Mouse (Mus musculus) limb, embryonic 14.5 days (tissue): ENCODE measurements at regions not wholly inside any gene's neighbourhood (a gene's known extent, or its start where the extent isn't known, plus 50 kb on each side); places are given as distances from the start of the nearest gene placed in this dataset.

ENCODE experiments used
- ATAC-seq: fragments of 200-750 bp; cut with Nextera tagmentation; 2 replicates; pipeline ENCODE4 v1.8.0; 2017; ENCODE audit warnings: low read depth, moderate number of reproducible peaks, moderate TSS enrichment; ENCODE audit not compliant: low FRiP score
- DNase-seq: peaks from one replicate; pipeline ENCODE4 v3.0.0-alpha.2; 2015; ENCODE audit warnings: low spot score
- H3K27ac ChIP-seq: fragments of 300-500 bp; sonication (generic); replicated peaks from 2 replicates; pipeline ENCODE4 v1.5.1; 2014; ENCODE audit warnings: low read depth, mild to moderate bottlenecking, low read length, moderate library complexity, mixed read lengths
- H3K27me3 ChIP-seq: fragments of 300-500 bp; sonication (generic); 2 replicates; pipeline ENCODE4 v1.6.1; 2014; ENCODE audit warnings: low read length, mixed read lengths; ENCODE audit not compliant: control insufficient read depth, insufficient read depth
- H3K36me3 ChIP-seq: fragments of 300-500 bp; sonication (generic); 2 replicates; pipeline ENCODE4 v1.6.1; 2014; ENCODE audit warnings: mild to moderate bottlenecking, low read length, moderate library complexity, mixed read lengths; ENCODE audit not compliant: control insufficient read depth, insufficient read depth
- H3K4me1 ChIP-seq: fragments of 300-500 bp; sonication (generic); 2 replicates; pipeline ENCODE4 v1.6.1; 2014; ENCODE audit warnings: antibody characterized with exemption, low read length, mixed read lengths; ENCODE audit not compliant: control insufficient read depth, insufficient read depth
- H3K4me2 ChIP-seq: fragments of 300-500 bp; sonication (generic); replicated peaks from 2 replicates; pipeline ENCODE4 v1.6.1; 2014; ENCODE audit warnings: low read depth, mild to moderate bottlenecking, low read length, moderate library complexity; ENCODE audit not compliant: severe bottlenecking
- H3K4me3 ChIP-seq: fragments of 300-500 bp; sonication (generic); replicated peaks from 2 replicates; pipeline ENCODE4 v1.5.1; 2014; ENCODE audit warnings: low read length
- H3K9ac ChIP-seq: fragments of 300-500 bp; sonication (generic); 2 replicates; pipeline ENCODE4 v1.6.1; 2014; ENCODE audit warnings: mild to moderate bottlenecking, low read depth, low read length, moderate library complexity; ENCODE audit not compliant: severe bottlenecking
- H3K9me3 ChIP-seq: fragments of 300-500 bp; sonication (generic); 2 replicates; pipeline ENCODE4 v1.6.1; 2016; ENCODE audit warnings: low read length; ENCODE audit not compliant: control insufficient read depth
- POLR2A ChIP-seq: fragments of 200-500 bp; IDR thresholded peaks from 2 replicates; pipeline ENCODE4 v1.8.0; 2012; ENCODE audit warnings: inconsistent platforms, mild to moderate bottlenecking, moderate library complexity, borderline replicate concordance; ENCODE audit not compliant: insufficient read depth, insufficient read length; ENCODE audit errors: extremely low read depth
- WGBS: fragments of 180-500 bp; shearing (Covaris S2); extraction: QIAGEN DNeasy Blood & Tissue Kit; methylation state at CpG from one replicate; pipeline ENCODE4 v1.1.7; 2014; 5-methylcytosine and 5-hydroxymethylcytosine counted together

DNA sequence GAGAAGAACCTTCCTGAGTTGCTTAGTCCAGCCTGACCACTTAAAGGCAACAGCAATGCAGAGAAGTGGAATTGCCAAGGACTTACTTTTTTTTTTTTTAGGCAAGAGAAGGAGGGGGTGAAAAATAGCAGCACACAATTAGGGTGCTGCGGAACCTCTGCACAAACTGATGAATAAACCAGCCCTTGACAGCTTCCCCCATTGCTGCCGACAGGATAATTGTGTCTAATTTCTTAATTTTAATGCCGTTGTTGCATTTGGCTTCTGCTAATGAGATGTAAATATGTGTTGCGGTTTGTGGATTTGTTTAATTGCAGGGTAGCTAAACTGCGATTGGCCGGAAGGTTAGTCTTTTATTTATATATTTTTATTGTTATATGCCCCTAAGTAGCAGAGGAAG, 157.5 kb upstream of the B3gat1 start:
- H3K4me1 ChIP-seq = no peaks in the 10 kb centered on the region
- no peaks in the 10 kb centered on the region for H3K9me3 ChIP-seq
- no peaks in the 10 kb centered on the region for H3K27me3 ChIP-seq
- no peak overlapping the region for H3K27ac ChIP-seq
- no peak for TF ChIP-seq POLR2A
- no peak overlapping the region for H3K9ac ChIP-seq
- no peak for ATAC-seq
- no peak for DNase-seq
- H3K4me2 ChIP-seq = no peak overlapping the region
- WGBS = 91% methylated on average over 6 of the region's 6 CpGs
- H3K36me3 ChIP-seq = no peaks in the 10 kb centered on the region
- H3K4me3 ChIP-seq = no peak overlapping the region

- no peak overlapping the region for H3K4me2 ChIP-seq
- ATAC-seq (no peak), DNase-seq (no peak)
- no peaks in the 10 kb centered on the region for H3K9me3 ChIP-seq
- H3K4me1 ChIP-seq = no peaks in the 10 kb centered on the region
- no peak overlapping the region for H3K9ac ChIP-seq
- H3K4me3 ChIP-seq = no peak overlapping the region
- 95% methylated on average over 1 of the region's 1 CpGs for WGBS
- H3K27ac ChIP-seq = no peak overlapping the region
- no peaks in the 10 kb centered on the region for H3K27me3 ChIP-seq
- TF ChIP-seq POLR2A = no peak
- no peaks in the 10 kb centered on the region for H3K36me3 ChIP-seq
Observed at GRCm38 (mm10) chr9:26601979-26602378, 131.5 kb upstream of the B3gat1 start.

DNA sequence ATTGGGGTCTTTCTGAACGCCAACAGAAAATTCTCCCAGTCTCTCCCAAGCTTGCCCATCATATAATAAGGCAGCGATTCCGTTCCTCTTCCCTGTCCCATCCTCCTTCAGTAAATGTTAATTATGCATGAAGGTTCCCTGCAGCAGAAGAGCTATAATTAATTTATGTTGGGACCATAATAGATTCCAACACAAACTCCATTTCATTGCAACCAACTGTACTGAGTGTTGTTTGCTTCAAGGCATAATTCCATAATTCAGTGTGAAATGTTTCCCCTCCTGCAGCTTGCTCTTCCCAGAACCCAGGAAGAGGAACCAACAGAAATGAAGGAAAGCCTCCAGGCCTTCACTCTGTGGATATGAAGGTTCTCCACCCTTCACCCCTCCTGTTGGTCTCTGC, 129.0 kb upstream of the B3gat1 start:
- Histone ChIP-seq H3K4me2 (no peak overlapping the region), H3K9ac (no peak overlapping the region), H3K27me3 (no peaks in the 10 kb centered on the region), H3K4me3 (no peak overlapping the region), H3K27ac (no peak overlapping the region), H3K4me1 (no peaks in the 10 kb centered on the region), H3K36me3 (no peaks in the 10 kb centered on the region), H3K9me3 (no peaks in the 10 kb centered on the region)
- 78% methylated on average over 3 of the region's 3 CpGs for WGBS
- DNase-seq (no peak), ATAC-seq (no peak)
- no peak for TF ChIP-seq POLR2A

GRCm38 (mm10) chr9:26611711-26612437, 121.7 kb upstream of the B3gat1 start:
- DNase-seq (no peak), ATAC-seq (no peak)
- Histone ChIP-seq H3K9ac (no peak overlapping the region), H3K27ac (no peak overlapping the region), H3K27me3 (no peaks in the 10 kb centered on the region), H3K4me3 (no peak overlapping the region), H3K9me3 (no peaks in the 10 kb centered on the region; the same call in 1 of the 2 replicates), H3K4me1 (no peaks in the 10 kb centered on the region), H3K36me3 (no peaks in the 10 kb centered on the region), H3K4me2 (no peak overlapping the region)
- WGBS = 67% methylated on average over 6 of the region's 6 CpGs
- TF ChIP-seq POLR2A = no peak

DNA sequence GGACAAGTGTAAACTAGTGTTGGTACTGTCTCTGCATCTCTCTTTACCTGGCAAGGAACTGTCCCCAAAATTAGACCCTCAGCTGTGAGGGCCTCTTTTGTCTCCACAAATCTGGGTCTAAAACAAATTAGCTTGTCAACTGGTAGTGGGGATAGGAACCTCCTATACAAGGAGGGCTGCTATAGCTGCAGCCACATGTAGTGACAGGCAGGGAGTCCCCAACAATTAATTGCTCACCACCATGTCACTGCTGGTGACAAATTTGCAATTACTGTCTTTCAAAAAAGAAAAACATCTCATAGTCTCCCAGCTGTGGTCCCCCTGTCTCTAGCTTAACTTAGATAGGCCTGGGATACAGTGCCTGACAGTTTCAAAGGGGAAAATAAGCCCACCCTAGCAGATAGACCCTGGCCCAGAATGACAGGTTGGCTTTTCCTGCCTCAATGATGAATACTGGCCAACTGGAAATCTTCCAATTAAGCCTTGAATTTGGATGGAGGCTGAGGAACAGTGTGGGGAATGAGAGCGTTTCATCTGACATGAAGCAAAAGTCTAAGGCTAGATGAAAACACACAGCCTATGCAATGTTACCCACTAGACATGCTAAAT, 110.6 kb upstream of the B3gat1 start:
- H3K27me3 ChIP-seq = no peaks in the 10 kb centered on the region
- DNase-seq (no peak), ATAC-seq (no peak)
- no peak overlapping the region for H3K9ac ChIP-seq
- H3K4me1 ChIP-seq = no peaks in the 10 kb centered on the region
- H3K36me3 ChIP-seq = no peaks in the 10 kb centered on the region
- H3K4me3 ChIP-seq = no peak overlapping the region
- no peaks in the 10 kb centered on the region for H3K9me3 ChIP-seq
- 100% methylated on average over 1 of the region's 1 CpGs for WGBS
- TF ChIP-seq POLR2A = no peak
- H3K27ac ChIP-seq = no peak overlapping the region
- no peak overlapping the region for H3K4me2 ChIP-seq
